Mouse (Mus musculus): ENCODE results near the gene Rad23b. TPM values are rescaled to one million over a fixed set of nuclear protein-coding genes. Genes with fewer than 3 reads are reported as not detected.
"Not testable (repeated sequence)": the region's sequence is repeated elsewhere in the genome, so short reads cannot be mapped to it uniquely, and the experiment has no call there.

The Rad23b gene
- total RNA-seq (2021), result 100 to 1,000 TPM; 203 to 212 TPM

DNA sequence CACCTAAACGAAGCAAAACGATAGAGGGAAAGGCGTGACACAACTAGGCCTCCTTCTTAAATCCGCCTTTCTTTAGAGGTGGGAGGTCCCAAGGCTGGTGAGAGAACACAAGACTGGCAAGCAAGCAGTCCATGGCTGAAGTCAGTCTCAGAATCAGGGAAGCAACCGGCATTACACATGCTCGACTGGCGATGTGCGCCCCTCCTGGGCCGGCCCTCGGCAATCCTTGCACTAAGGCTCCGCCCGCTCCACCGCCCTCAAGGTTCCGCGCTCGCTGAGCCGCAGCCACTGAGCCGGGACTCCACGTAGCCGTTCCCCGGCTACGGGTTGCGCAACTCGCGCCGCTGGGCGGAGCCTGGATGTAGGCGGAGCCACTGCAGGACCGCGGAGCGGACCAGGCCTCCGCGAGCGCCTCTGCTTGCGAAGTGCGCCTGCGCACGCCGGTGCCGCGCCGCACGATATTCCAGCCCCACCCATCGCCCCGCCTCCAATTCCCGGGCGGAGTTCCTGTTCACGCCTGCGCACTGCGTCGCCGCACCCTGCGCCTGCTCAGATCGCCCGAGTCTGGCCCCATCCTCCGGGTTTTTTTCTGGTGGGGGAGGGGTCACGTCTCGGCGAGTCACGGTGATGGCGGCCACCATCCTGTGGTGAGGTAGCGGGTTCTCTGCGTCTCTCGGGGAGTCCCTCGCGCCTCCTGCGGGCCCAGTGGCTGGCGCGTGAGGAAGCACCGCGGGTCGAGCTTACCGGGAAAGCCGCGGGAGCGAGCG, at the start of gene Rad23b:
Gene Rad23b, plus strand, starts transcription at position 592 of the 767 bp plus-strand sequence.
- DNase-seq, result peak; percentile 100
- intact Hi-C loops (cut with DNase I), result no loop called here

DNA sequence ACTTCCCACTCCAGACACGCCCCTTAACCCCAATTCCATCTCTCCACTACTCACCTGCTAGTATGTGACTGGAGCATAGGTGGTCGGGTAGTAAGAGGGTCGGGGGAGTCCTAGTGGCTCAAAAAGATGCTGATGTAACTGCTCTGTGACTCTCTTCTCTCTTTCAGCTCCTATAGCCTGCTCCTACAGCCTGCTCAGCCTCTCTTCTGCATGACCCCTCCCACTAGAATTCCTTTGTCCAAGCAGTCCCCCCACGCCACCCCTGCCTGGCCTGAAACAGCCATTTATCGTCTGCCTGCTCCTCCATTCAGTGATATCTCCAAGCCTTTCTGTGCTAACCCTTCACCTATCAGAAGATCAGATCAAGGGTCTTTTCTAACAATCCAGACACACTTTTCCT, 45.7 kb upstream of the Rad23b start:
- DNase-seq, result no peak
- intact Hi-C loops (cut with DNase I), result no loop called here

DNA sequence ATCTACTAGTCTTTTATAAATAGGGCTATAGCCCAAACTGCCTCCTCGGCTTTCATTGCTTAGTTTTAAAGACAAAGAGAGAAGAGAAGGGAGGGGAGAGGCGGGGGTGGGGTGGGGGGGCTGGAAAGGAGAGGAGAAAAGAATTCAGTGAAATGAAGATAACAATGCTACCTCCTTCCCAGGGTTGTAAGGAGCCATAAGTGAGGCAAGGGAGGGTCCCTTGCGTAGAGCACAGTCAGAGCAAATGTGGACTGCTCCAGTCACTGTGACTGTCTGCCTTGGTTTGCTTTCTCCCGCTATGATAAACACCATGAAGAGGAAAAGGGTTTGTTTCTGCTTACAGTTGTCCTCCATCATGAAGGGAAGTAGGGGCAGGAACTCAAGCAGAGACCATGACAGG, 43.2 kb upstream of the Rad23b start:
- no peak for DNase-seq
- intact Hi-C loops (cut with DNase I), result no loop called here

DNA sequence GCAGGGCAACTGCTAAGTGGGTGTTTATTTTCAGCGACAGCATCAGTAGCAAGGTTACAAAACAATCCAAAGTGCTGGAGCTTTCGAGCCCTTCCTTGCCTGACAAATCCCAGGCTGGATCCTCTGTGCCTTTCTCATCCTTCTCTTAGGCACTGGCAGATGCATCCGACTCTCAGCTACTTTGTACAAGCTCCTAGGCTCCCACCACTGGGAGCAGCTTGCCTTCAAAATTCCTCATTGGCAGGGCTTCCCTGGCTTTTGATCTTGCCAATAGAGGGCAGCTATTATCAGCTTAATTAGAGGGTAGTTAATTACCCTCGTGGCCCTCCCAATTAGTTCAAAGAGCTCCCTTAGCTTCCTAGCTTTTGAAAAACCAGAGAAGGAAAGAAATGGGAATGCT, 33.1 kb upstream of the Rad23b start:
- peak; percentile 13 for DNase-seq
- intact Hi-C loops (cut with DNase I), result no loop called here

DNA sequence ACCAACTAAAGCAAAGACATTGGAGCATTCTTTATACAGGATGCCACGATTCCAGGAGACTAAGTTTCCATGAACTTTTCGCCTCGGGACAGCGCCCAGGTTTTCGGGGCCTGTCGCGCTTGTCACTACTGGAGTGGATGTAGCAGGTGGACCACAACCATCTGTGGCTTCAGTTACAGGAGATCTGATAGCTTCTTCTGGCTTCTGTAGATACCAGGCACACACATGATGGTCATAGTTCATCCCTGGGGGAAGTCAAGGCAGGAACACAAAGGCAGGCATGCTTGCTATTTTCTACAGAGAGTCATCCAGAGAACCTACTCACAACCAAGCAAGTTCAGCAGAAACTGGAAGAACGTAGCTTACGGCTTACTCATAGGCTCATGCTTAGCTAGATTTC, 31.5 kb upstream of the Rad23b start:
- intact Hi-C loops (cut with DNase I); DNase-seq: not testable (repeated sequence)

DNA sequence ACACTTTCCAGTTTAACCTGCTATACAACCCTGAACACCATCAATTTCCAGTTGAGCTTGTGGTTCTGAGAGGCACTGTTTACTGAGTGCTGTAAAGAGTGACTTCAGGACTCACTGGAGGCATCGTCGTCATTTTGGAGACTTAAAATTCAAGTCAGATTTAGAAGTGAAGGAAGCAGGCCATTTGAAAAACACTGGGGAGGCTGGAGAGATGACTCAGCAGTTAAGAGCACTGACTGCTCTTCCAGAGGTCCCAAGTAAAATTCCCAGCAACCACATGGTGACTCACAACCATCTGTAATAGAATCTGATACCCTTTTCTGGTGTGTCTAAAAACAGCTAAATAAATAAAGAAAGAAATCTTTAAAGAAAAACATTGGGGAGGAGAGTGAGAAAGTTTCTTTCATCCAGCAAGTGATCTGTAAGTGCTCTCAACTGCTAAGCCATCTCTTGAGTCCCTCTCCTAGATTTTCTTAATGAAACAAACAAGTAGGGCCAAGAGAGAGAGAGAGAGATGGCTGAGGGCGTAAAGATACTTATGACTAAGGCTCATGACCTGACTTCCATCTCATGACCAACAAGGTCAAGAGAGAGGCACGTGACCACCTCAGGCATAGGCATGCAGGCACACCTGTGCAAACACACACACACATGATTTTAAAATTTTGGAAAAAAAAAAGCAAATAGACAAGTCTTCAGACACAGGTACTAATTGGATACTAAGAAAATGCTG, 23.9 kb upstream of the Rad23b start:
- intact Hi-C loops (cut with DNase I), result no loop called here
- no peak for DNase-seq

DNA sequence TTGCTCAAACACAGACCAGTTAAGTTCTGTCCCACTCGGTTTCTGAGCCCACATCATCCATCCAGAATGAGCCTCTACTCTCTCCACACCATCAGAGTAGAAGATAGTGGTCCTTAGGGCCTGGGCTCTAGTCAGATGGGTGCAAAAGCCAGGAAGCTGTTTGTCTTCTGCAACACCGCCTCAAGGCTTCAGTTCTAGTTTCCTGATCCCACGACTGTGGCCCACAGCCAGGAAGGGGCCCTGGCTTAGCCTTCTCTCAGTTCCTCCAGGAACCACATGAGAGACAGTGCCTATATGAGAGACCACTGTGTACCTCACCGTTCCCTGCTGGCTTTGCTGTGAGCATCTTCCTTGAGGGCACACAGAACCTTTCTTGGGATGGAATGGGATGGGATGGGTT, 22.3 kb upstream of the Rad23b start:
- intact Hi-C loops (cut with DNase I), result no loop called here
- DNase-seq, result no peak

DNA sequence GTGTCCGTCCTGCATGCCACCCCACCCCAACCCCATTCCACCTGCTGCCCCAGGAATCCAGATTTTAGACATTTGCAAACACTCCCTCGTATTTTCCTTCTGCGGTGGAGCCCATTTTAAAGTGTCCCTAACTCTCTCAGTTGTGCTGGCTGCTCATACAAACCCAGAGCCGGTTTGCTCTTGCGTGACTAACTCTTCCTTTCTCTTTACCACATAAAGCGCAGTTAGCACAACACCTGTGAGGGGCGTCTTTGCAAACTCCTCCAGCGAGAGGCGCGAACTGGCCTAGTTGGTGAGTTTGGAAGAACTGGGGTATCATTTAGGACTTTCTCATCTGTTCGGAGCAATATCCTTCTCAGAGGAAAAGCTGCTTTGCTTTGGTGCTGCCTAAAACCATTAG, 21.4 kb upstream of the Rad23b start:
- intact Hi-C loops (cut with DNase I), result no loop called here
- DNase-seq, result no peak

DNA sequence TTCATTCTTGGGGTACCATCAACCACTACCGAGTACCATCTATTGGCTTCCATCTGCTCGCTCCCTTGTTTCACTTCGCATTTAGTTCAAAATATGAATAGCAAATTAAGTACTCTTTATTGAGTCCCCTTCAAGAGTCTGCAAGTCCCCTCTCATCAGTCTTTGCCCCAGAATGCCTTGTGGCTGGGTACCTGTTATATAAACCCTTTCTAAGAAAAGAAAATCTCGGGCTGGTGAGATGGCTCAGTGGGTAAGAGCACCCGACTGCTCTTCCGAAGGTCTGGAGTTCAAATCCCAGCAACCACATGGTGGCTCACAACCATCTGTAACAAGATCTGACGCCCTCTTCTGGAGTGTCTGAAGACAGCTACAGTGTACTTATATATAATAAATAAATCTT, 20.9 kb upstream of the Rad23b start:
- intact Hi-C loops (cut with DNase I); DNase-seq: not testable (repeated sequence)

DNA sequence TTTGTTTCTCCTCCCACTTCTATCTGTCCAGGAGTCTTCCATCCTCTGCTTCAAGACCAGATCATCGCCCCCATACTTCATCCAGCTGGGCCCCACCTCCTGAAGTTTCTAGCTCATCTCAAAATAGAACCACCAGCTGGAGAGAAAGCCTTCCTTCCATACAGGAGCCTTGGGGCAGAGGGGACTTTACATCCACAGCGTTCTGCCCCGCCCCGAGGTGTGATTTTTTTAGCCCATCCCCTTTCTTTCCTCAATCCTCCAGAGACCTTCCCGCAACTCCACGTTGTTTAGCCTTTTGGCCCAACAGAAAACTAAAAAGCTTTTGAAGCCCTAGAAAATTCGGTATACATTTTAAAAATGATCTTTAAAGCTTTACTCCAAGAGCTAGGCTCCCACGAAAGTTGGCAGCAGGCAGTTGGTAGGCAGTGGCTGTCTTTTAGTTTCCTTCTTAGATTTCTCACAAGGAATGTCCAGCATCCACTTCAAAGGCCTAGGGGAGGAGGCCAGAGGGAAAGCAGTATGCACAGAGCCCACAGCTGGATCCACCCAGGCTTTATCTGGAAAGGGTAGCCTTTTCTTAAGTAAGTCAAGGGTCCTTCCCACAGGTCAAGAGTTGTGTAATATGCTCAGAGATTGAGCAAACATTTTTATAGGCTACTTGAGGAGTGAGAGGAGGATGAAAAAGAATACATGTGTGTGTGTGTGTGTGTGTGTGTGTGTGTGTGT, 20.1 kb upstream of the Rad23b start:
- intact Hi-C loops (cut with DNase I), result no loop called here
- no peak for DNase-seq

DNA sequence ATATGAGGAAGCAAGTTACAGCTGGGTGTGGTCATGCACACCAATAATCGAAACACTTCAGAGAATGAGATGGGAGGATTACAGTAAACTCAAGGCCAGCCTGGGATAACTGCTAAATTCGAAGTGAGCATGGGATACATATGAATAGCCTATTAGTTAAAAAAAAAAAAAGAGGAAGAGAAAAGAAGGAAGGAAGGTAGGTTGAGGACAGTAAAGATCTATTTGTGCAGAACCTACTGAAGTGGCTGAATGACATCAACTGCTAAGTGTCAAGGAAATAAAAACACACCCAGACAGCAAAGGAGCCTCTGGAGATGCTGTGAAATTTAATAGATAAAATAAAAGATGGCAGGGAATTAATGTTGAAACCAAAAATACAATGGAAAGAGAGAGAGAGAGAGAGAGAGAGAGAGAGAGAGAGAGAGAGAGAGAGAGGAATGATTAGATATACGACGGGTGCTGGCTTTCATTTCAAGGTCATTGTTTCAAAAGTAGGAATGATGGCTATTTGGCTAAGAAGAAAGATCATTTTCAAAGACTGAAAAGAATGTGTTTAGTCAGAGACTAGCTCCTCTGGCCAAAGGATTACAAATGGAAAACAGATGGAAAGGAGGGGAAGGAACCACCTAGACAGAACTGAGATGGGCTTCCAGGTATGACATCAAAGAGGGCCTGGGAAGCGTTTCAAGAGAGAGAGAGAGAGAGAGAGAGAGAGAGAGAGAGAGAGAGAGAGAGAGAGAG, 14.6 kb upstream of the Rad23b start:
- intact Hi-C loops (cut with DNase I), result no loop called here
- no peak for DNase-seq

DNA sequence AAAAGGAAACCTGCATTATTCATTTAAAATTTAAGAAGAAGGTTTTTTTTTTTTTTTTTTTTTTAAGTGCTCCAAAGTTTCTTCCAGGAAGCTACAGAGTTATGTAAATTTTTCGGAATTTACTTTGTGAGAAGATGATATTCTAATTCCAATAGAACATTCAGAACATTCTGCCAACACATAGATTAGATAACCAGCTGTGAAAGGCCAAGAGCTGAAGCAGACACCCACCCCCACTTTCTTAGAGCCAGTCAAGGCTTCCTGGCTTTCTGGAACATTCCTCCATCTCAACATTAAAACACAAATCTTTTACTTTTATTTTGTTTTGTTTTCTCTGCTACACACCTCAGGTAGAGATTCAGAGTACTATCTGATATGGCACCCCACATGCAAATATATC, 10.9 kb upstream of the Rad23b start:
- DNase-seq, result no peak
- intact Hi-C loops (cut with DNase I), result no loop called here

DNA sequence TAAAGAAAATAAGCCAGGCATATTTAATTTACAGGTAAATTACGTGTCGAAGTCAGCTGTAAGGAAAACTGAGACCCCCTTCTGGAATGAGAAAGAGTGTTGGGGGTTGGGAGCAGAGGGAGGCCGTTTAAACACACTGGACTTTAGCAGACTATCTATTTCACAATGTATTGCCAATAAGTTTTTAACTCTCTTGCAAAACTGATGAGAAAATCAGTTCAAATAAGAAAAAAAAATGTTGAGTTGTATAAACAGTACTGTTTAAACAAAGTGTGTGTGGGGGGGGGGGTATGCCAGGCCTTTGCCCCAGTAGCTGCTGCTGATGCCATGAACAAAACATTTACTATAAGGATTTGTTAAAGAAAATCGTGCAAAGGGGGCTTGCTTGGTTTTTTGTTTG, 10.5 kb upstream of the Rad23b start:
- intact Hi-C loops (cut with DNase I), result no loop called here
- DNase-seq, result no peak

DNA sequence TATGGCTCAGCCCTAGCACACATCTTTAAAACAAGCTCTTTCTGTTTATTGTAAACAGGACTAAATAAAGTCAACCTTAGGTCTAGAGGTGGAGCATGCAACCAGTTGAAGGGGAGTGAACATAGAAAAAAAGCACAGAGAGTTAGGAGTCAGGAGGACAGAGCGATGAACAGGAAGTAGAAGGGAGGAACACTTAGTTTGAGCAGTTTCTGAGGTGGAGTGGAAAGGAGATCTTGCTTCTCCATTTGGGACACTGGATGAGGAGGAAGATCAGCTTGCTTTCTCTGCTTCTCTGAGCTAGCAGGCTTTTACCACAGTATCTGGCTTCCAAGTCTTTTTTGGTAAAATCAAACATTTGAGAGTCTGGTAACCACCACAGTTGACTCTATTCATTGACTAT, 8.0 kb upstream of the Rad23b start:
- no peak for DNase-seq
- intact Hi-C loops (cut with DNase I), result no loop called here

DNA sequence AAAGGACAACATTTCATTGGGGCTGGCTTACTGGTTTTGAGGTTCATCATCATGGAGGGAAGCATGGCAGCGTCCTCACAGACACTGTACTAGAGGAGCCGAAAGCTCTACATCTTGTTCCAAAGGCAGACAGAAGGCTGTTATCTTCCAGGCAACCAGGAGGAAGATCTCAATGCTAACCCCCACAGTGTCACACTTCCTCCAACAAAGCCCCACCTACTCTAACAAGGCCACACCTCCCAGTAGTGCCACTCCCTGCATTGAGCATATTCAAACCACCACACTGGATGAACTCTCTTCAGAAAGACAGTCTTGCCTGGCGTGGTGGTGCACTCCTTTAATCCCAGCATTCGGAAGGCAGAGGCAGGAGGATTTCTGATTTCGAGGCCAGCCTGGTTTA, 7.2 kb upstream of the Rad23b start:
- no peak for DNase-seq
- intact Hi-C loops (cut with DNase I), result no loop called here

DNA sequence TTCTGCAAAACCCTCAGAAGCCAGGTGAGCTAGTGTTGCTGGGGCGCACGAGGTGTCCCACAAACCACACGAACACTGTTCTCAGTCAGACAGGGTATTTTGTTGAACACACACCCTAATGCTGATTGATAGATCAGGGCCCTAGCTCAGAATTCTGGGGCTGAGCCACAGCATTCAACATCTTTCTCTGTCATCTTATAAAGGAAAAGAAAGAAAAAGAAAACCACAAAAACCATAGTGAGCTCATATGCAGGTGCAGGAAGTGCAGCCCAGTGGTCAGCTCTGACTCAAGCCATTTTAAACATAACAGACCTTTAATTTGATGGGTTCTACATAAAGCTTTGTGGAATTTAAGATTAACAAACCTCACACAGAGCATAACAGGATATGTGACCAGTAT, 6.6 kb upstream of the Rad23b start:
- intact Hi-C loops (cut with DNase I), result no loop called here
- no peak for DNase-seq

DNA sequence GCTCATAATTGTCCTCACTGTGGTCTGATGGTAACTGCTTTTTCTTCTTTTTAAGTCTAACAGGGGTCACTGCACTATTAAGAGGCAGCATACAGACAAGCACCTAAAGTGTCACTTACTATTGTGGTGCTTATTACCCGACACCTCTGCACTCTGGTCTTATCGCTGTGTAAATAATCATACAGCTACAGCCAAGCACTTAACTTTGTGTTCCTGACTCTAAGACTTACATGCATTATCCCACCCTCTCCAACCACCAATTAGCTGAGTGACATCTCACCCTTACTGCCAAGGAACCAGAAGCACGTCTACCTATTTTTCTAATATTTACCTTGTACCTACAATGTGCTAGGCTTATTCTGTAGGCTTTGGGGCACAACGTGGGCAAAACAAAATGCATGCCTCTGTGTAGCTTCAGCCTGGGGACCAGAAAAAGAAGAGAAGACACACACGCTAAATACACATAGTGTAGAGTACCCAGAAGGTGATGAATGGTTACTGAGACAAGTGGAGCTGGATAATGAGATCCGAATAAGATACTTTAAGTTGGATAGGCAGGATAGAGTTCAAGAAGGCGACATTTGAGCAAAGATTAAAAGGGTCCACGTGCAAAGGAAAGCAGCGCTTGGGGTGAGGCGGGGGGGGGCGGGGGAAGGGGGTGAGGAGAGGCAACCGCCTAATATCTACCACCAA, 938 bp upstream of the Rad23b start:
- no peak for DNase-seq
- intact Hi-C loops (cut with DNase I), result no loop called here

DNA sequence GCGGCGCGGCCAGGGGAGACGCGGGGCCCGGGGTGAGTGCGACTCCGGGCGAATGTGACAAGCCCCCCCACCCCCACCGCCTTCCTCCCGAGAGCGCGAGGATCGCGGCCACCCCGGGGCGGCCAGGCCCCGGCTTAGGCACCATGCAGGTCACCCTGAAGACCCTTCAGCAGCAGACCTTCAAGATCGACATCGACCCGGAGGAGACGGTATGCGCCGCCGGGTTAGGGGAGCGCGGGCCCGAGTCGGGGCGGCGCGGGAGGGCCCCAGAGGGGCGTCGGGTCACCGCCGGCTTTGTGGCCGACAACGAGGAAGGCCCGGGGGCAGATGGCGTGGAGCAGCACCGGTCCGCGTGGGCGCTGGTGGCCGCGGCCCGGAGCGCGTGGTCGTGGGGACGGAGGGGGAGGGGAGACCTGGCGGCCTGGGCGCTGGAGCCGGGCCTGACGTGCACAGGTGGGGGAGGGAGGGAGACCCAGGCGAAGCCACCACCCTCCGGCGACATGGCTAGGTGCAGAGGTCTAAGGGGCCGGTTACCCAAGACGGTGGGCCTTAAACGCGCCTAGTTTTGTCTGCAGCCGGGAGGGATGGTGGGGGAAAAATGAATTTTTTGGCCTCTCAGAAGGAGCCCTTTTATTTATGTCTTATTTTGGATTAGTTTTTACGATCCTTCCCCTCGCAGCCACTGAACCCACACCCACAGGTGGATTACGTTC, 532 bp downstream of the Rad23b start:
- peak; percentile 62 for DNase-seq
- intact Hi-C loops (cut with DNase I), result no loop called here

DNA sequence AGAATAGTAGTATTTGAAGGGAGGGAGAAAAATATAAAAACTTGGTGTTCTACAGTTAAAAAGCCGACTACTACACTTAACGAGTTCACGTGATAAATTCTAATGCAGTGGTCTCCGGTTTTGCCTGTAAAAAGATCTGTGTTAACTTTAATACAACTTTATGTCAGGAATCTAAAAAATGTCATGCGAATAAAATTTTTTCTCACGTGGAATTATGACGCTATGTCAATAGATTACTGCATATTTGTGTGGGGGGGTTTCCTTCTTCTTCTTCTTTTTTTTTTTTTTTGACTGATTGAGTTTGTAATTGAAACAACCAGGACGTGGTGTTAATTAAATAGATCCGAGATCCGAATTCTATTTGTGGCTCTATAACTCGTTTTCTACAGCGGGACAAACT, 1.2 kb downstream of the Rad23b start:
- intact Hi-C loops (cut with DNase I), result no loop called here
- DNase-seq, result no peak

DNA sequence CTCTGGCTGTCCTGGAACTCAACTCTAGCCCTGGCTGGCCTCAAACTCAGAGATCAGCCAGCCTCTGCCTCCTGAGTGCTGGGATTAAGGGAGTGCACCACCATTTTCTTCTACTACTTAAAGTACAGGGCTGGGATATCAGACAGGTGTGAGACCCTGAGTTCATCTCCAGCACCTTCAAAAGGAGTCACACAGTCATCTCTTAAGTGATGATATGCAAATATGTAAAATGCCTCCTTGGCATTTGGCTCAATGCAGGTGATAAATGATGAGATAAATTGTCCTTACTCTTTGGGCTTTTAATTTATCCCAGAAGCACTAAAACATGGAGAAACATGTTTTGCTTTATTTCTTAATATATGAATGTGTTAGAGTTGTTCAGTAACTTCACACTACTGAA, 2.0 kb downstream of the Rad23b start:
- intact Hi-C loops (cut with DNase I), result no loop called here
- DNase-seq, result no peak

Measured in left cerebral cortex, postnatal 4 days (tissue).